Mouse (Mus musculus) lung, embryonic 14.5 days (tissue): ENCODE results near the gene Kat6b. TPM values are rescaled to one million over a fixed set of nuclear protein-coding genes. Genes with fewer than 3 reads are reported as not detected.
"Not testable (repeated sequence)": the region's sequence is repeated elsewhere in the genome, so short reads cannot be mapped to it uniquely, and the experiment has no call there.

Experiments
- ATAC-seq: fragments of 200-750 bp; cut with Nextera tagmentation; 2 replicates; pipeline ENCODE4 v1.8.0; 2017; ENCODE audit warnings: mild to moderate bottlenecking, moderate TSS enrichment, moderate library complexity; ENCODE audit not compliant: insufficient read depth
- DNase-seq: peaks from one replicate; pipeline ENCODE4 v3.0.0-alpha.2; 2015
- H3K27ac ChIP-seq: fragments of 300-500 bp; sonication (generic); 2 replicates; pipeline ENCODE4 v1.5.1; 2014; ENCODE audit warnings: low read depth, mild to moderate bottlenecking, moderate library complexity
- H3K27me3 ChIP-seq: fragments of 300-500 bp; sonication (generic); 2 replicates; pipeline ENCODE4 v1.6.1; 2014; ENCODE audit warnings: low read length, control low read depth; ENCODE audit not compliant: insufficient read depth
- H3K36me3 ChIP-seq: fragments of 300-500 bp; sonication (generic); 2 replicates; pipeline ENCODE4 v1.6.1; 2014; ENCODE audit warnings: control low read depth; ENCODE audit not compliant: insufficient read depth
- H3K4me1 ChIP-seq: fragments of 300-500 bp; sonication (generic); 2 replicates; pipeline ENCODE4 v1.6.1; 2014; ENCODE audit warnings: antibody characterized with exemption, control low read depth; ENCODE audit not compliant: insufficient read depth
- H3K4me2 ChIP-seq: fragments of 300-500 bp; sonication (generic); 2 replicates; pipeline ENCODE4 v1.6.1; 2014; ENCODE audit warnings: mild to moderate bottlenecking
- H3K4me3 ChIP-seq: fragments of 300-500 bp; sonication (generic); 2 replicates; pipeline ENCODE4 v1.5.1; 2014; ENCODE audit warnings: low read depth, low read length
- H3K9ac ChIP-seq: fragments of 300-500 bp; sonication (generic); 2 replicates; pipeline ENCODE4 v1.6.1; 2014
- H3K9me3 ChIP-seq: fragments of 300-500 bp; sonication (generic); 2 replicates; pipeline ENCODE4 v1.6.1; 2016; ENCODE audit warnings: low read depth, low read length, control low read depth
- CTCF ChIP-seq: IDR thresholded peaks from 2 replicates; pipeline ENCODE4 v1.5.1; 2016; ENCODE audit warnings: antibody characterized with exemption, low read depth
- WGBS: fragments of 180-500 bp; shearing (Covaris S2); extraction: QIAGEN DNeasy Blood & Tissue Kit; methylation state at CpG from one replicate; pipeline ENCODE4 v1.1.7; 2014; 5-methylcytosine and 5-hydroxymethylcytosine counted together
- polyA plus RNA-seq: library from polyadenylated mRNA; unstranded; fragments of >200 nt; fragmentation: Nextera tagmentation; extraction: Ambion mirVana; gene quantifications from 2 replicates; pipeline ENCODE4 v1.2.1, GENCODE M21; 2014

The Kat6b gene
- polyA plus RNA-seq, 1 experiment from 2014 or later = 14.2 TPM

GRCm38 (mm10) chr14:21505036-21505435 is 23.8 kb downstream of the Kat6b start:
- ATAC-seq (no peak), DNase-seq (no peak)
- Histone ChIP-seq H3K27me3 (no peaks in the 10 kb centered on the region), H3K4me3 (no peak overlapping the region), H3K36me3 (no peaks in the 10 kb centered on the region), H3K4me2 (no peak overlapping the region), H3K27ac (no peak overlapping the region), H3K4me1 (no peaks in the 10 kb centered on the region), H3K9ac (no peak overlapping the region), H3K9me3 (no peaks in the 10 kb centered on the region)
- no peak for TF ChIP-seq CTCF
- WGBS = 52% methylated on average over 4 of the region's 4 CpGs

- Histone ChIP-seq H3K4me2 (no peak overlapping the region), H3K4me3 (no peak overlapping the region), H3K4me1 (no peaks in the 10 kb centered on the region), H3K27ac (no peak overlapping the region), H3K9me3 (no peaks in the 10 kb centered on the region), H3K27me3 (no peaks in the 10 kb centered on the region), H3K36me3 (no peaks in the 10 kb centered on the region), H3K9ac (no peak overlapping the region)
- DNase-seq = no peak
- ATAC-seq = no peak
- whole genome bisulfite sequencing = 62% methylated on average over 5 of the region's 5 CpGs
- no peak for TF ChIP-seq CTCF
Measured at GRCm38 (mm10) chr14:21507046-21507445, 25.8 kb downstream of the Kat6b start.

GRCm38 (mm10) chr14:21509111-21509905 is 28.1 kb downstream of the Kat6b start:
- Histone ChIP-seq H3K36me3 (no peaks in the 10 kb centered on the region), H3K4me1 (no peaks in the 10 kb centered on the region), H3K27me3 (no peaks in the 10 kb centered on the region), H3K9ac (no peak overlapping the region), H3K9me3 (no peaks in the 10 kb centered on the region), H3K4me2 (no peak overlapping the region), H3K27ac (no peak overlapping the region), H3K4me3 (no peak overlapping the region)
- TF ChIP-seq CTCF = no peak
- no peak for ATAC-seq
- DNase-seq = no peak
- 63% methylated on average over 3 of the region's 3 CpGs for WGBS

GRCm38 (mm10) chr14:21511438-21511837 is 30.2 kb downstream of the Kat6b start:
- Histone ChIP-seq H3K4me1 (no peaks in the 10 kb centered on the region), H3K4me3 (no peak overlapping the region), H3K36me3 (peaks cover 2% of the 10 kb centered on the region), H3K27ac (no peak overlapping the region), H3K27me3 (no peaks in the 10 kb centered on the region), H3K9me3 (no peaks in the 10 kb centered on the region), H3K4me2 (no peak overlapping the region), H3K9ac (no peak overlapping the region)
- ATAC-seq (no peak), DNase-seq (no peak)
- TF ChIP-seq CTCF = no peak
- 86% methylated on average over 6 of the region's 6 CpGs for WGBS

- Histone ChIP-seq H3K36me3 (peaks cover 25% of the 10 kb centered on the region), H3K4me3 (no peak overlapping the region), H3K9ac (no peak overlapping the region), H3K4me2 (no peak overlapping the region), H3K27me3 (no peaks in the 10 kb centered on the region), H3K27ac (no peak overlapping the region), H3K4me1 (no peaks in the 10 kb centered on the region), H3K9me3 (no peaks in the 10 kb centered on the region)
- DNase-seq (no peak), ATAC-seq (no peak)
- TF ChIP-seq CTCF = no peak
- WGBS = 89% methylated on average over 5 of the region's 5 CpGs
Measured at GRCm38 (mm10) chr14:21515505-21515904, 34.3 kb downstream of the Kat6b start.

- 80% methylated on average over 3 of the region's 3 CpGs for WGBS
- no peak for DNase-seq
- TF ChIP-seq CTCF = no peak
- H3K4me2 ChIP-seq = no peak overlapping the region
- H3K36me3 ChIP-seq = peaks cover 25% of the 10 kb centered on the region
- no peak for ATAC-seq
- H3K27ac ChIP-seq = no peak overlapping the region
- H3K27me3 ChIP-seq = no peaks in the 10 kb centered on the region
- H3K4me3 ChIP-seq = no peak overlapping the region
- no peaks in the 10 kb centered on the region for H3K9me3 ChIP-seq
- peaks cover 19% of the 10 kb centered on the region for H3K4me1 ChIP-seq
- no peak overlapping the region for H3K9ac ChIP-seq
Measured at GRCm38 (mm10) chr14:21519307-21519706, 38.1 kb downstream of the Kat6b start.

- Histone ChIP-seq H3K4me3 (no peak overlapping the region), H3K36me3 (peaks cover 25% of the 10 kb centered on the region), H3K27me3 (no peaks in the 10 kb centered on the region), H3K9me3 (no peaks in the 10 kb centered on the region), H3K4me2 (no peak overlapping the region), H3K27ac (no peak overlapping the region), H3K4me1 (peaks cover 19% of the 10 kb centered on the region), H3K9ac (no peak overlapping the region)
- DNase-seq (no peak), ATAC-seq (no peak)
- no peak for TF ChIP-seq CTCF
- 88% methylated on average over 7 of the region's 7 CpGs for WGBS
Measured at GRCm38 (mm10) chr14:21520496-21520895, 39.3 kb downstream of the Kat6b start.

- DNase-seq, H3K27me3 ChIP-seq, H3K4me3 ChIP-seq, H3K4me2 ChIP-seq, H3K9me3 ChIP-seq, H3K27ac ChIP-seq, H3K9ac ChIP-seq, ATAC-seq: not testable (repeated sequence)
- WGBS = 79% methylated on average over 4 of the region's 4 CpGs
- H3K36me3 ChIP-seq = peaks cover 23% of the 10 kb centered on the region
- H3K4me1 ChIP-seq = peaks cover 19% of the 10 kb centered on the region
Measured at GRCm38 (mm10) chr14:21521496-21521895, 40.3 kb downstream of the Kat6b start.
